Mouse (Mus musculus) cerebellum, adult 8-10 months (tissue): ENCODE results near the gene Abcd3.
"Not testable (repeated sequence)": the region's sequence is repeated elsewhere in the genome, so short reads cannot be mapped to it uniquely, and the experiment has no call there.

ENCODE experiments used
- DNase-seq: peaks from one replicate; pipeline ENCODE4 v3.0.0; 2022

Abcd3 gene

GRCm38 (mm10) chr3:121815549-121816235 lies 590 bp upstream of the Abcd3 start:
- DNase-seq, result no peak

GRCm38 (mm10) chr3:121814413-121814864 lies 663 bp downstream of the Abcd3 start:
- no peak for DNase-seq

GRCm38 (mm10) chr3:121813834-121814233 lies 1.3 kb downstream of the Abcd3 start:
- no peak for DNase-seq

- DNase-seq, result no peak
These were observed 6.9 kb downstream of the Abcd3 start for GRCm38 (mm10) chr3:121808246-121808645.

- no peak for DNase-seq
These were observed 20.9 kb downstream of the Abcd3 start for GRCm38 (mm10) chr3:121794214-121794613.

GRCm38 (mm10) chr3:121792246-121792645 lies 22.9 kb downstream of the Abcd3 start:
- no peak for DNase-seq

- no peak for DNase-seq
These were observed 24.7 kb downstream of the Abcd3 start for GRCm38 (mm10) chr3:121790442-121790841.

- no peak for DNase-seq
These were observed 25.3 kb downstream of the Abcd3 start for GRCm38 (mm10) chr3:121789790-121790189.

- no peak for DNase-seq
These were observed 32.1 kb downstream of the Abcd3 start for GRCm38 (mm10) chr3:121783020-121783419.

- peak; percentile 33 for DNase-seq
These were observed 37.2 kb downstream of the Abcd3 start for GRCm38 (mm10) chr3:121777943-121778342.

GRCm38 (mm10) chr3:121773336-121773735 lies 41.8 kb downstream of the Abcd3 start:
- DNase-seq, result not testable (repeated sequence)

- DNase-seq, result no peak
These were observed 46.3 kb downstream of the Abcd3 start for GRCm38 (mm10) chr3:121768770-121769169.

GRCm38 (mm10) chr3:121766818-121767217 lies 48.3 kb downstream of the Abcd3 start:
- no peak for DNase-seq

- DNase-seq, result no peak
These were observed 49.1 kb downstream of the Abcd3 start for GRCm38 (mm10) chr3:121766048-121766447.

- DNase-seq, result no peak
These were observed 52.8 kb downstream of the Abcd3 start for GRCm38 (mm10) chr3:121762056-121762852.

- no peak for DNase-seq
These were observed 56.7 kb downstream of the Abcd3 start for GRCm38 (mm10) chr3:121758373-121758772.

GRCm38 (mm10) chr3:121755152-121755551 lies 60.0 kb downstream of the Abcd3 start:
- DNase-seq, result no peak

GRCm38 (mm10) chr3:121754319-121755090 lies 60.6 kb downstream of the Abcd3 start:
- DNase-seq, result not testable (repeated sequence)

GRCm38 (mm10) chr3:121741186-121741848 lies 73.8 kb downstream of the Abcd3 start:
- DNase-seq, result not testable (repeated sequence)

- no peak for DNase-seq
These were observed 75.5 kb downstream of the Abcd3 start for GRCm38 (mm10) chr3:121739489-121740213.

- DNase-seq, result no peak
These were observed 76.3 kb downstream of the Abcd3 start for GRCm38 (mm10) chr3:121738742-121739342.

- DNase-seq, result no peak
These were observed 77.2 kb downstream of the Abcd3 start for GRCm38 (mm10) chr3:121737901-121738300.
